Mouse (Mus musculus) right cerebral cortex, postnatal 36 days (tissue): ENCODE measurements around the gene Wnt6.

ENCODE experiments used
- DNase-seq, 2 experiments: peaks; one replicate each; pipeline ENCODE4 v3.0.0; 2022; ENCODE audit warnings: low spot score in 2 of 2, mixed read lengths in 1 of 2

The Wnt6 gene

GRCm38 (mm10) chr1:74771845-74771930 is at the start of gene Wnt6:
Gene Wnt6, plus strand, starts transcription at chr1:74771892.
- DNase-seq: no peak

DNA sequence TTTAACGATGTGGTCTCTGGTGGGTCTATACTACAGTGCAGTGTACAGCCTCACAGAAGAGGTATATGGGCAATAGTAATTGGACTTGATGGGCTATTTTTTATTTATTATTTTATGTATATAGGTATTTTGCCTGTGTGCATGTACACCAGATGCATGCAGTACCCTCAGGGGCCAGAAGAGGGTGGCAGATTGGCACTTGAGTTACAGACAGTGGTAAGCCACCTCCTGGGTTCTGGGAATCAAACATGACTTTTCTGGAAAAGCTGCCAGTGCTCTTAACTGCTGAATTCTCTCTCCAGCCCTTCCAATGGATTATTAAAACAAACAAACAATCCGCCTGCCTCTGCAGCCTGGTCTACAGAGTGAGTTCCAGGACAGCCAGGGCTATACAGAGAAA is 47.9 kb upstream of the Wnt6 start:
- DNase-seq: no peak

- DNase-seq: no peak
These were observed 45.6 kb upstream of the Wnt6 start for GRCm38 (mm10) chr1:74726114-74726513.

GRCm38 (mm10) chr1:74726674-74727073 is 45.0 kb upstream of the Wnt6 start:
- no peak for DNase-seq

DNA sequence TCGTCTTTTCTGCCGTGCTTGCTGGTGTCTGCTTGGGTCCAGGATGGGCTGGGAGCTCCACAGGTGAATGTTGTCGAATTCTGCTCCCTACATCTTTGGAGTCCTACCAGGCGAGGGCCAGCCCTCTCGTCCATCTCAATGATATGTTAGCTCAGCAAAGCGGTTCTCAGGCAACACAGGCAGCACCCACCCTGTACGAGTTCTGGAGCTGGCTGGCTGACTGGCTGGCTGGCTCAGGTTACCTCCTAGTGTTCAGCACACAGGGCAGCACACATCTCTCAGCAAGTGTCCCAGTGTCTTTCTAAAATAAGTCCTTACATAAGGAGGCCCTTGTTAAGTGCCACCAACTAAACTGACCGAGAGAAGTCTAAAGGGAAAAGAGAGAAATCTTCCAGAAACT is 43.2 kb upstream of the Wnt6 start:
- DNase-seq: no peak

GRCm38 (mm10) chr1:74736977-74737376 is 34.7 kb upstream of the Wnt6 start:
- no peak for DNase-seq

- DNase-seq: no peak
These were observed 34.2 kb upstream of the Wnt6 start for GRCm38 (mm10) chr1:74737500-74737899.

DNA sequence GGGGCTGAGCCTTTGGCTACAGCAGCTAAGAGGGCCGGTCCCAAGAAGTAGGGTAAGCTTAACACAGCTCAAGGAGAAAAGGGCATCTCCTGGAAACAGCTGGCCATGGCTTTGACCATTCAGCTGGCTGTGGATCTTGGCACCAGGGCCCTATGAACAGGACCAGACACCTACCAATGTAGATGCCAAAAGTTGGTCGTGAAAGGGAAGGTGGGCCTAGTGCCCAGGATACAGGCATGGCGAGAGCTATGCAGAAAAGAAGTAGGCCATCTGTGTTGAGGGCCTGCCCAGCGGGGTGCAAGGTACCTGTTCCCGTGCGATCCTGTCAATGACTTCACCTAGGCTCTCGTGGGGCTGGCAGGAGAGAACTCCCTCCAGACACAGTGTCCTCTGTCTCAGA is 30.8 kb upstream of the Wnt6 start:
- DNase-seq: no peak

DNA sequence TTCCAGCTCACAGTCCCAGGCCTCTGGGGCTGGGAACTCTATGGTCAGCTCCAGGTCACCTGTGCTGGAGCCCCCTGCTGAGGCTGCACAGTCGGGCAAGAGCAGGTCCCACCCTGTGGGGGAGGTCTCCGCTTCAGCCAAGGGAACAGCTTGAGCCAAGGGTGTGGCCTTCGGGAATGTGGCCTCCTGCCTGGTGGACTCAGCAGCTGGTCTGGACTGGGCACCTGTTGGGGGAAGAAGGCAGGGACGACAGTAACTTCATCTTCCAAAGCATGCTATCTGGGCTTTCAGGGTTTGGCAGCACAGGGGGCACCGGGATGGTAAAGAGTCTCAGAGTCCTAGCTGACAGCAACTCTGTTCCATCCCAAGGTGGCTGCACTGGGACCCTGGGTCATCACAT is 24.4 kb upstream of the Wnt6 start:
- DNase-seq: no peak

GRCm38 (mm10) chr1:74748643-74749271 is 22.9 kb upstream of the Wnt6 start, which contains the start of gene Prkag3:
Gene Prkag3, minus strand, starts transcription at chr1:74749221.
- DNase-seq: no peak

GRCm38 (mm10) chr1:74749301-74749700 is 22.4 kb upstream of the Wnt6 start:
- no peak for DNase-seq

DNA sequence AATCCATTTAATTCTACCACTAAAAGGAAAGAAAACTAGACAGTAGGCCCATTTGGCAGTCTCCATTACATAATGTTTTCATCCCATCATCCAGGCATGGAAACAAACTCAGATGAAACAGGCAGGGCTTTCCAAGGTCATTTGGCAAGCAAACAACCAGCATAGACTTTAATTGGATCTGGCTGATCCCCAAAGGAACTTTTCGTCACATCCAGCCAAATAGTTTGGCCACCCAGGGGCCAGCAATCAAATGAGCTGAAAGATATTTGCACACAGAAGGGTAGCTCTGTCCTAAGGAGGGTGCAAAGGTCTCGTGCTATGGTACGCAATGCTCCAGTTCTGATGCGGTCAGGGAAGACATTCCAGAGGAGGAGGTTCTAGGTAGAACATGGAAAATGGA is 21.0 kb upstream of the Wnt6 start:
- DNase-seq: no peak

GRCm38 (mm10) chr1:74752150-74752549 is 19.5 kb upstream of the Wnt6 start:
- no peak for DNase-seq

GRCm38 (mm10) chr1:74752833-74753232 is 18.9 kb upstream of the Wnt6 start:
- no peak for DNase-seq

DNA sequence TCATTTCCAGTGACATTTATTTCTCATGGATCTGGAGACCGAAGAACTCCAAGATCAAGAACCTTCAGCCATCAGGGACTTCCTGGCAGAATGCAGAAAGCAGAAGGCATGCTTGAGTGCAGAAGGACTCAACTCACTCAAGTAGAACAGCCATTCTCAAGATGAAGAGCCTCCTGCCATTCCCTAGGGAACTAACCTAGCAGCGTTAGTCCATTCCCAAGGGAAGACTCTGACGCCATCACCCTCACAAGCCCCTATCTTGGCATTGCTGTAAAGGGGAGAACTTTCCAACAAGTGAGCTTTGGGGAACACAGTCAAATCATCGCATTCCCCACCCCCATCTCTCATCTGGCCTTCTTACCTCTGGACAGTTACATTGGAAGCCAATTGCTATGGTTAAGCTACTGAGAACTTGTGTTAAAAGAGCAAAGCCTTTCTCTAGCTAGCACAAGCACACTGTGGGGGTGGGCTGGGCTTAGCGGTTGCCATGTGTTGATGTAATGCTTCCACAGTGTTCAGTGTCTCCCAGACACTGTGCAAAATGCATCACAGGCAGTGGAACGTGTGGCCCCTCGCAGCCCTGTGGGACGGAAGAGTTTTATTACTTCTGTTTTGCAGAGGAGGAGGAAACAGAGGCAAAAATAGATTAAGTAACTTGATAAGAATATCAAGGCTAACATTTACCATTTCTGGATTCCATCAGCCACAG is 18.3 kb upstream of the Wnt6 start:
- DNase-seq: no peak

GRCm38 (mm10) chr1:74754175-74754785 is 17.4 kb upstream of the Wnt6 start:
- DNase-seq: no peak

DNA sequence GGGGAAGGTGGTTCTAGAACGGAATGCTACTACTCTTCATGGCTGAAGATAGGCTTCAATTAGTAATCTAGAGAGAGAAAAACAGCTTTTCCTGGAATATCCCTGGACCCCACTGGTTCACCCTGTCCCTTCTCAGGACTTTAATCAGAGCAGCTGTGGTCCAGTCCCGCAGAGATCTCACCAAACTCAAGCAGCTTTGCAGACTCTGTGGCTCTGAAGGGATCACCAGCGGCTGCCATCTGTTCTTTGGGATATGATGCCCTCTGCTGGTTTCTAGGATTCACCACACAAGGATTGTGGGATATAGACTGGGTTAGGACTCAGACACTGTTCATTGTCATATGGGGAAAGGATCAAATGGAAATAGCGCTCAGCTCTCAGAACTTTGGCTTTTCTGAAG is 11.9 kb upstream of the Wnt6 start:
- DNase-seq: no peak

DNA sequence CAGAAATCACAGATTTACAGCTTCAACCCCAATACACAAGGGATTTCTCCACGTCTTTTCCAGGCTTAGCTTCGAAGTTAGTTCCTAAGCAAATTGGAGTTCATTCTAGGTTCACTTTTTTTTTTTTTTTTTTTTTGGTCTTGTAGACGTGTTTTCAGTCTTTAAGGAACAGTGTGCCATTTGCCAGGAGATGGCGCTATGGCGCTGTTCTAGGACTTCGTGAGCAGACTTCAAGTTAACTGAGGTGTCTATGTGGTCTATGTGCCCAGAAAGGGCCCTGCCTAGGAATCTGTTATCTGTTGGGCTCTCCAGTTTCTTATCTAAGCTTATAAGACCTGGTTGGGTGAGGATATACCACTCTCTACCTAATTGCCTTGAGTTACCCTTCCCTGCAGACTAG is 8.6 kb upstream of the Wnt6 start:
- DNase-seq: peak; percentile 50 to 62

DNA sequence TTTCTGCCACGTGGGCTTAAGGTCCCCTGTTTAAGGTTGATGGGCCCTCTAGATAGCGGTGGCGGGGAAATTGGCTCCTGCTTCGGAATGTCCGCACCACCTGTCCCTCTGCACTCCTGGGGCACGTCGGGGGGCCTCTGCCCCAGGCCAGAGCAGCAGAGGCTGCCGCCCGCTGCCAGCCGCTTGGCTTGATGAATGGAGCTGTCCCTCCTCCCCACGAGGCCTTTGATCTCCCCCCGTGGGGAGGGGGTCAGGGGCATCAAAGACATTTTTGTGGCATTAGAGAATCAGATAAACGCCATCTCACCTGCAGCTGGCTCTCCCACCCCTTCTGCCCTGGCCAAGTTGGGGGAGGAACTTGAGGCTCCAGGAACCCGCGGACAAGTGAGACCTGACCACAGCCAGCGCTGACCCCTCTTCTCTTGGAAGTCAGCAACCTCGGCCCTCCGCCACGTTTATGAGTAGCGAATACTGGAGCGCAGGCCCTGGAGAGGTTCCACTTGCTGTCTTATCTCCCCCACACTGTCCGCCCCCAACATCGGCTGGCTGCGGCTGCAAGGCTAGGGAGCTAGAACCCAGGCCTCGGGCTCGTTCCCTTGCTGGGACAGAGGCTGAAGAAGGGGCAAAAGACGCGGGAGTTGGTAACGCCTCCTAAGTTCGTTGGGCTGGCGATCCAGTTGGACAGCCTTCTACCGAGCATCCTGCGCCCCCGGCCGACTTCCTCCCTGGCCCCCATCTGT is 795 bp upstream of the Wnt6 start:
- no peak for DNase-seq

- DNase-seq: no peak
These were observed 236 bp upstream of the Wnt6 start for GRCm38 (mm10) chr1:74771467-74771844.

DNA sequence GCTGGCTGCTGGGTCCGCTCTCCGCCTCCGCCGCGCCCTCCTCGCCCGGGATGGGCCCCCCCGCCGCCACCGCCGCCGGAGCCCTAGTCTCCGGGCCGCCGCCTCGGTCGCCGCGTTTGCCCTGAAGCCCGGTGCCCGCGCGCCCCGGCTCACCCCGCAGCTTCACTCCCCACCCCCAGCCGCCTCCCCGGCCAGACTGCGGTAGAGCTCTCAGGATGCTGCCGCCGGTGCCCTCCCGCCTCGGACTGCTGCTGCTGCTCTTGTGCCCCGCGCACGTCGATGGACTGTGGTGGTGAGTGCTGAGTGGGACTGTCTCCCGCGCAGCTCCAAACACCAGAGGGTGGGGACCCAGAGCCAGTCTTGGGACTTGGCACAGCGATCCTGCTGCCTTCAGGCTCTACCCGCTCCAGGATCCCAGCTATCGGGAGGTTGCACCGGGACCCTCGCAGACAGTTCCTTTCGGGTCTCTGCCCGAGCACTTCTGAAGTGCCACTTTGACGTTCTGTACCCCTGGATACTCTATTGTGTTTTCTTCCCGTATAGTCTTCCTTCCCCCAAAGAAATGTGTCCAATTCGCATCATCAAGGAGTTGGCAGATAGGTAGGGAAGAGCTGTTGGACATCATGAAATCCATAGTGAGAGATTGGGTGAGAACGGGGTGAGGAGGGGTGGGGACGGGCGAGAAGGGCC is 384 bp downstream of the Wnt6 start:
- no peak for DNase-seq

GRCm38 (mm10) chr1:74773136-74773535 is 1.4 kb downstream of the Wnt6 start:
- DNase-seq: peak; percentile 34 to 36

GRCm38 (mm10) chr1:74774062-74774461 is 2.4 kb downstream of the Wnt6 start:
- DNase-seq: no peak
